Mouse (Mus musculus) heart, adult 8-10 months (tissue): ENCODE results near the gene Daam1. TPM values are rescaled to one million over a fixed set of nuclear protein-coding genes. Genes with fewer than 3 reads are reported as not detected.

Experiments
- DNase-seq: peaks from one replicate; pipeline ENCODE4 v3.0.0; 2022; ENCODE audit warnings: low spot score
- total RNA-seq, 4 experiments: library from RNA; stranded (reverse); gene quantifications; 2 replicates each; pipeline ENCODE4 v1.2.4; 2022

Daam1 gene
- total RNA-seq, 4 experiments from 2014 or later, result 63.9 to 82.9 (median 76.6) TPM

DNA sequence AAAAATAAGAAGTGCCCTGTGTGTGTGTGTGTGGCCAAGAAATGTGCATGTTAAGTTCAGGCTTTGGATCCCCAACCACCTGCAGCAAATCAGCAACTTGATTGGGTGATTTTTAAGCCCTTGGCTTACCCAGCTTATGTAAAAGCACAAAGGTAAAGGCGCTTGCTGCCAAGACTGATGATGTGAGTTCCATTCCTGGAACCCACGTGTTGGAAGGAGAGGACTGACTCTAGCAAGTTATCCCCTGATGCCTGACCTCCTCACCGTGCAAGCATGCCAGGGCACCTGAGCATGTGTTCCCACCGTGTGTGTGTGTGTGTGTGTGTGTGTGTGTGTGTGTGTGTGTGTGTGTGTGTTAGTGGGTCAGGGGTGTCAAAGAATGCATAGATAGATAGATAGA, 166.5 kb downstream of the Daam1 start:
- no peak for DNase-seq

DNA sequence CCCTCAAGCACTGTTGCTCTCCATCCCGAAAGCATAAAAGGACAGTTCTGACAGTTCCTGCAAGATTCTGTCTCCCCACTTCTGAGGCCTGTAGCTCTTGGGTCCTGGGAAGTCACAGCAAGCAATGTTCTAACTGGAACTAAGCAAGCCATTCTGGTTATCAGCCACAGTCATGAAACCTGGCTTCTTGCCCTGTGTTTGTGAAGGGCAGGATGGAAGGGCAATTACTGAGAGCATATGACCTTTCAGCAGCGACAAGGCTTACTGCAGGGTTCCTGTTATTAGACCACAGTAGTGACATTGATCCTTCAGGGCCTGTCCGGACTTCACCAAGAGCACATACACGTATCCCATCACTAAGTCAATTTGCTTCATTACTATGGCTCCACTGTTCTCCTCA, 167.8 kb downstream of the Daam1 start:
- peak; percentile 86 for DNase-seq

DNA sequence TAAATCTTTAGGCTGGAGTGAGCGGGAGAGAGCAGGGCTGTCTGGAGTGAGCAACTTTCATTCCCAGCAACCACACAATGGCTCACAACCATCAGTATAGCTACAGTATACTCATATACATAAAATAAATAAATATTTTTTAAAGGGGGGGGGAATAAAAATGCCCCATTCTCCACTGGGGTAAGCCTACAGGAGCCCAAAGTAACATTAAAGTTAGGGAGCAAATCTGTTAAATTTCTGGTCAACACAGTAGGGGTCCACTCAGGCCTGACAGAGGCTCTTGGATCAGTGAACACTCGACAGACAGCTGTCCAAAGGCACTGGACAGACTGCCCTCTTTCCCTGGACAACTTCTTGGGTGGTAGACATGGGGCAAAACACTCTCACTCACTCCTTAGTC, 168.8 kb downstream of the Daam1 start:
- no peak for DNase-seq

DNA sequence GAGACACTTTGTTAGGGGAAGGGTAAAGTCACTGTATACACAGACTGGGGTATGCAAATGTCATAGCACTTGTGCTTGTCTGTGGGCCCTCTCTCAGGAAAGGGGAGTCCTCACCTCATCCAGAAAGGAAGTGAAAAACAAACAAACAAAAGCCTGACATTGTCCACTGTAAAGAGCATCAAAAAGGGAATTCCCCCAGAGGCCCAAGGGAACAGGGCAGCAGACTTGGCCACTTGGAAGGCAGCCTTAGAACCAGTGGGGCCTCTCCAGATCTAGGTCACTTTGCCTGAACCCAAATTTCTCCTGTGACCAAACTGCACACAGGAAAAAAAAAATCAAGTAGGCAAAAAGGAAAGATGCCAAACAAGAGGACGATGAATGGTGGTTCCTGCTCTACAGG, 170.9 kb downstream of the Daam1 start:
- DNase-seq, result no peak

DNA sequence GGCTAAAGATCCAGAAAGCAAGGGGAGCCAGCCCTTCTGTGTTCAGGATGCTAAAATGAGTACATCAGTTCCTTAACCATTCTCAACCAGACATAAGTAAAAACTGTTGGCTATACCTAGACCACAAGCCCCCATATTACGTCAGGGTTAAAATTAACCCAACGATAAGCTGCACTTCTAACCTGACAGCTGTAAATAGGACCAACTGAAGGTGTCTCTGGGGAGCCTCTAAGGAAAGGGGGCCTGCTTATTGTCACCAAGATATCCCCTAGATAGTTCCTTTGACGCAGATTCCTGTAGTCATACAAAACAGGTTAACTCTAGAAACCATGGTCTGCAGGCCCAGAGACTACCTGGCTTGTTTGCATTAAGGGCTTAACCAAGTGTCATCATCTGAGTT, 174.4 kb downstream of the Daam1 start:
- DNase-seq, result no peak

DNA sequence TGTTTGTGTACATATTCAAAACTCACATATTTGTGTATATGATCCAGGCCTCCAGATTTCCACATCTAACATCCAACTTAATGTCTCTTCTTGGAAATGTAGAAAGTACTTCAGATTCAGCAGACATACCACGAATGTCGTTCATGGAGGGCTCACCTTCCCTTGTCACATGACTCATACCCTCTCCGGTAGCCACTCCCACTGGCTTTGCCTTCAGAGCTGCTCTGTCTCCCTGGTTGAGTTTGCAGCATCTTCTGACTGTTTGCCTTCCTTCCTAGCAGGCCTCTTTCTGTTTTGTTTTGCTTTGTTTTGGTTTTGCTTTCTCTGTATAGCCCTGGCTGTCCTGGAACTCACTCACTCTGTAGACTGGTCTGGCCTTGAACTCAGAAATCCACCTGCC, 176.8 kb downstream of the Daam1 start:
- DNase-seq, result no peak

DNA sequence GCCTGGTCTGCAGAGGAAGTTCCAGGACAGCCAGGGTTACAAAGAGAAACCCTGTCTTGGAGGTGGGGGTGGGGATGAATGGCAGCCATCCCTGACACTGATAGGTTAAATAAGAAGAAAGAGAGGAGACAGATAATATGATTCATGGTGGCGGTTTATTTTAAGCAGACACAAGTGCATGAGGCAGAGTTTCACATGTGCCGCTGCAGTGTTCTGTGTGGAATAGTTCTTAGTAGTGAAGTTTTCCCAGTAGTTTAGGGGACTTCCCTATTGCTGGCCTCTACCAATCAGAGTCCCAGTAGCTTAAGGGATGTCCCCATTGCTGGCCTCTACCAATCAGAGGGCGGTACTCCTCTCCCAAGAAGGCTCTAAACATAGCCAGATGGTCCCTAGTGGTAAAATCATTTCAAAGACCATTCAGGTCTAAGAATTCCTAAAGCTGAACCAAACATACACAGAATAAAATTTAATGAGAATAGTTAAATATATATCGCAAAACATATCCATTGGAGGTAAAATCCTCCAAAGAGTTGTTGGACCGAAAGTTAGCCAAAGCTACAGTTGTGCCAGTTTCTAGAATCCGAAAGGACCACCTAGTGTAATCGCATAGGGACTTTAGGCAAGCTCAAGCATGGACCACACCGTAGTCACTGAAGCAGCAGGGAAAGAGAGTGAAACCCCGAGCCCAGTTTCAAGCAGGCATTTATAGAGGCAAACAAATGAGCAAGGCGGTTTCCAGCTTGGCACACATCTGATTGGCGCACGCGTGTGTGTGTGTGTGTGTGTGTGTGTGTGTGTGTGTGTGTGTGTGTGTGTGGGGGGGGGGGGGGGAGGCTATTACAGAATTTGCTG, 178.4 kb downstream of the Daam1 start:
- no peak for DNase-seq

DNA sequence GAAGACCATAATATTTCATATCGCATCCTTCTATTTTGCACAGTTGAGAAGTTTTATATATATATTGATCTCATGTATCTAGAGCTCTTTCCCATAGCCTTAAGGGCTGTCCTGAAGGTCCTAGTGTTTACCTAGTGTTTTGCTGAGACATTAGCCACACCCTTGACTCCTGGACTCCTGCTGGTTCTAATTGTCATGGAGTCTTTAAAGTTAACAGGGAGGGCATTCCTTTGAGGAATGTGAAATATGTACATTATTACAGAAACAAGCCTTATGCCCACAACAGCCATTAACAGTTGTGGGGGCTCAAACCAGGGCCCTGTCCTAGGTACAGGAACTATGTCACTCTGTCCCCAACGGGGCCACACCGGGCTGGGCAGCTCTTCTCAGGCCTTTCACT, 180.5 kb downstream of the Daam1 start:
- no peak for DNase-seq

DNA sequence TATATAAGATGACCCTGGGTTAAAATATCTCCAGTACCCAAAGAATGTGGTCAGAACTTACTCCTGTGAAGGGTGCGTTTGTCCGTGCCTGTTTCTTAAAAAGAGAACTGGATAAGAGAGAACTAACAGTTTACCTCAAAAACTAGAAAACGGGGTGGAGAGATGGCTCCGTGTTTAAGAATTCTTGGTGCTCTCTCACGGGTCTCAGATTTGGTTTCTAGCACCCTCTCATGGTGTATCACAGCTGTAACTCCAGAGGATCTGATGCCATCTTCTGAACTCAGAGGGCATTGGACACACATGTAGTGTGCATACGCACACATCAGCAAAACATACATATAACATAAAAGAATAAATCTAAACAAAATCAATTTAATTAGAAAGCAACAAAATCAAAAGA, 181.2 kb downstream of the Daam1 start:
- no peak for DNase-seq

DNA sequence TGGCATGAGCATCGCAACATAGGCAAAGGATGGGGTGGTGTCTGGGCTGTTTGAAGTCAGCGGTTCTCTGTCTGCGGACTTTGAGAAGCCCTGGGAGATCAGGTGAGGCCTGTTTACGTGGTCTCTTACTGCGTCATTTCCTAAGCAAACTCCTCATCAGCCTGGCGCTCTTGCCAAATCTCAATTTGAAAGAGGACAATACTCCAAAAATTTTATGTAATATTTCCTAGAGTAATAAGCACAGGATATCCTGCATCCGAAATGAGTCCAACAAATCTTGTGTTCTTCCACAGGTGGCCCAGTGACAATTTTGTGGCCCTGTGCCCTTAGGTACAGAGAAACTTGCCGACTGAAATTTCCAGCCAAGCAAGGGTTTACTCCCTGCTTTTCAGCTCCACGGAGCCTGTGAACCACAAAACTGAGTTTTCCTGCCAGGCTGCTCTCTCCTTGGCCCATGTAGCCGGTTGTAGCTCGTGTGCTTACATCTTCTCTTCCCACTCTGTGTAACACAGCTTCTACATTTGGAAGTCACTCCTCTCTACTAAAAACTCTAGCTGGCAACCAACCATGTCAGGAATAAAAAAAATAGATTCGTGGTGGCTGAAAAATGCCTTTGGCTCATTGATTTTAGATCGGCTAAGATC, 183.0 kb downstream of the Daam1 start:
- DNase-seq, result peak; percentile 31

DNA sequence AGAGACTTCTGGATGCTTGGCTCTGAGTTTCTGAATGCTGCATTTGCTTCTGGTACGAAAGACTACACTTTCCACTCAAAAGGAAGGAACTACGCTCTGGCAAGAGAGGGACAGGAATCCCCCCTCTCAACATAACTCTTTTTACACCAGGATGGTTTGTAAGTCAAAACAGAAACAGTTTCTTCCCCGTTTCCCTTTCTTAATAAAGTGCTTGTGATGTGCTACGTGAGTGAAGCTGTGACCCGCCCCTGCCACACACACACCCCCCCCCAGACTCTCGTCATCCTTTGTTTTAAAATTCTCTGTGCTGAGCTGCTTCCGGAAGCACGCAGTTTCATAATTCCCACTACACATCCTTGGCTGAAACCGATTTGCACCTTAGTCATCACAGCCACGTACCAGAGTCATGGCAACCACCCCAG, 183.5 kb downstream of the Daam1 start:
- DNase-seq, result peak; percentile 19

DNA sequence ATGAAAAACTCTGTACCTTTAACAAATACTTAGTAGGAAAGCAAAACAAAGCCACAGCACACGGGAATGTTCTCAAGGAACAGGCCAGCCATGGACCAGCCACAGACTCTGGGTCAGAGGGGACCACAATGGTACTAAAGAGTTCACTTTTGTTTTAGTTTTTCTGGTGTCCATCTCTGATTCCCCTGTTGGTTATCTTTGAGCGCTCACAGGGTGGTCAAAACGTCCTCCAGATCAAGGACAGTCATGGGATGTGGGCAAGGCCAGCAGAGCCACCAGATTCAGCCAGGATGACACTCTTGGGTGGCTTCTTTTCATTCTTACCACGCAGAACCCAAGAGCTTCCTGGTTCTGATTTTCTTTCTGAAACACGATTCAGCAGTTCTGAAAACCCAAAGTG, 184.4 kb downstream of the Daam1 start:
- no peak for DNase-seq

DNA sequence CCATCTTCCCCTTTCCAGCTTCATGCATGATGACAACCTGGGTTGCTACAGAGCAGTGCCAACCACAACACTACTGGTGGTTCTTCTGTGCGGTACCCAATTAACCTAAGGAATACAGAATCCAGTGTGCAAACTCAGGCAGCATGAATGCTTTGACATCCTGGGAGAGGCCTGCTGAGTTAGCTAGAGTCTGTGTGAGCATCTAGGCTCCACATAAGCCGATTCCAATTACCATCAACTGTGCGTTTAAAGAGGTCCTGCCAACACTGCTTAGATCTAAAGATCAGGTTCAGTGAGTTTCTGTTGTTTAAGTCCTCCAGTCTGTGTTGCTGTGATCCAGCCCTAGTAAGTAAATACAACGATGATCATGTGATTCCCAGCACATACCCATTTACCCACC, 189.4 kb downstream of the Daam1 start:
- DNase-seq, result no peak

DNA sequence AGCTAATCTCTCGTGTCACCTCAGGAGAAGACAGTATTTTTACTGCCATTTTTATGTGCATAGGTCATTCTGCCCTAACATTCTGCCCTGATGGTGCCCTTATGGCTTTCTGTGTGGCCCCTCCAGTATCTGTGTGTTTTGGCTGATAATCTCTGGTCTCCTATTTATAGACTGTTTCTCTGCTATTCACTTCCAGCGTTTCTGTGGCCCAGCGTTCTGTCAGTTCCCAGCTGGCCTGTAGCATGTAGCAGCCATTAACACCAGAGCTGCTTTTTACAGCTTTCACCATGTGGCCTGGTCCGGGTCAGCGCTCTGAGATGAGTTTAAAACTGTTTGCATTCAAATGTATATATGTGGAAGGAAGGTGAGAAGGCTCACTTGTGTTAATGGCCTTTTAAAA, 190.7 kb downstream of the Daam1 start:
- DNase-seq, result peak; percentile 24

DNA sequence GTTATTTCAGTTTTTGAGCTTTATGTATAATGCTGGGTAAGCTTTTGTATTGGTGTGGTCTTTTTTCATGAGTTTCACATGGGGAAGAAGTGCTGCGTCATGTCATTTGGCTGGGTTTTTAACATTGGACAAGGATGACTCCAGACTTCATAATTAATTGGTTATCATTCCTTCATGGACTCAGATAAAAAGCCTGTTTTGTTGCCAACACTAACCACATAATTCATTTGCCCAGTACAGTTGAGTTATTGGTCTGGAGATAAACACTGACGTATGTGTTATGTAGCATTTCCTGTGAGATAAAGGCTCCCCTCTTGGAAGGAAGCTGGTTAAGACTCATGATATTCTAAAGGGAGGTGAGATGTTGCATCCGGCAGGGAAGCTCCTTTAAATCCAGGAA, 191.9 kb downstream of the Daam1 start:
- no peak for DNase-seq

DNA sequence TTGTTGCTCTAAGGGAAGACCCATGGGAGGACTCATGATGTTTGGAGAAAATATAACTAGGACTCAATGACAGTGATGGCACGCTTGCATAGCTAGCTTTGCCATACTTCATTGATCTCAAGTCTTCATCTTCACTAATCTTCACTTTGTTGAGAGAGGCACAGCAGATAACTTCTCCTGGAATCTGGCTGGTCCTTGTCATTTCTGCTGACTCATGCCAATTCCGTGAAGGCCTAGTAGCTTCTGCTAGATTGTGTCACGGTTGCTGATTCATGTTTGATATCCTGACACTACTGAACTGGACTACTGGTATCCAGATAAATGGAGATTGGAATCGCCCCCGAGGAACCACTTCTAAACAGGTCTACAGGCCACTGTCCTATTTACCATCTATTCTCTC, 192.7 kb downstream of the Daam1 start:
- DNase-seq, result no peak

DNA sequence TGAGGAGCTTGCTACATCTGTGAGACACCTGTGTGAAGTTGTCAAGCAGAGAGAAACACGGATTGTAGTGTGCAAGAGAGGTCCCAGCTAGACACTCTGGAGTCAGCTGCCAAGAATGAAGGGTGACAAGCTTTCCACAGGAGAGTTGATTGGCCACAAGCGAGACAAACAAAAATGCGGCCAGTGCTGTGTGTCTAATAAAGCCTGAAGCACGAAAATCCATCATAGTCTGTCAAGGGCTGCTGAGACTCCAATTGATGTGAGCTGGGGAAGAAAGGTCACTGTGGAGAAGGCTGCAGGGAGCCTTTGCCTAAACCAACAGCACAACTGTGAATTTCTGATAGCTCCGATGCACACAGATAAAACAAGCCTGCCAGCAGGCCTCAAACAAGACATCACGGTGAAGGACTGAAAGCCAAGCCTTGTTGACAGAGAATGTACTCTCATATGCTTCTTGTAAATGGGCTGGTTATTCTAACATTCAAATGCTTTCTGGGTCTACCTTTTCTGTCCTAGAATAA, 194.5 kb downstream of the Daam1 start:
- DNase-seq, result no peak

DNA sequence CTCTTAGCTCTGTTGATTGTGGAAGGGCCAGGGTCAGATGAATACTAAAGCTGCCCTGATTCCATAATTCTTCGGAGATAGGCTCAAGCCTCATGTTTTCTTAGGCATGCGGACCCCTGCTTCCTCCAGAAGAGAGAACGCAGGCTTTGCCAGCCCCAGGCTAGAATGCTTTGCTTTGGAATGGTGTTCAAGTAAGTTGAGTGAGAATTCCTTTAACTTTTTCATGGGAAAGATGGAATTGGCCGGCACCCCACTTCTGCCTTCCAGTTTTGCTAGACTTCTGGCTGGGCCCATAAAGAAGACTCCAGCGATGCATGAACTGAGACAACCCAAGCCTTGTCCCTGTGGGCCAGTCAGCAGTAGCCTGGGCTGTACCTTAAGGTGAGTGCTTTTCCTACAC, 200.3 kb downstream of the Daam1 start:
- no peak for DNase-seq

DNA sequence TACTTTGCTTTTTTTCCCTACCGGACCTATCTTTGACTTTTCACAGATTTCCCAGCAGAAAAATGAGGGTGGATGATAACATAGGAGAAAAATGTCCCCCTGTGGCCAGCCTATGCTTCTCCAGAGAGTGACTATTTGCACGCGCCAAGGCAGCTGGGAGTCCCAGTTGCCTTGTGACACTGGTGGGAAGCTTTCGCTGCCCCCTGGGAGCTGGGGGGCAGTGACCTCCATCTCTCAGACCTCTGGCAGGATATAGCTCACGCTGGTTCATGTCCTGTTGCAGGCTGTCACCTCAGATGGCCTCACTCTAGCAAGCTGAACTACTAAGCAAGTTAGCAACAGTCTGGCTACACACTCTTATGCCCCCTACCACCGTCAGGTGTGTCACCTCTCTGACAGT, 200.9 kb downstream of the Daam1 start:
- DNase-seq, result peak; percentile 47

DNA sequence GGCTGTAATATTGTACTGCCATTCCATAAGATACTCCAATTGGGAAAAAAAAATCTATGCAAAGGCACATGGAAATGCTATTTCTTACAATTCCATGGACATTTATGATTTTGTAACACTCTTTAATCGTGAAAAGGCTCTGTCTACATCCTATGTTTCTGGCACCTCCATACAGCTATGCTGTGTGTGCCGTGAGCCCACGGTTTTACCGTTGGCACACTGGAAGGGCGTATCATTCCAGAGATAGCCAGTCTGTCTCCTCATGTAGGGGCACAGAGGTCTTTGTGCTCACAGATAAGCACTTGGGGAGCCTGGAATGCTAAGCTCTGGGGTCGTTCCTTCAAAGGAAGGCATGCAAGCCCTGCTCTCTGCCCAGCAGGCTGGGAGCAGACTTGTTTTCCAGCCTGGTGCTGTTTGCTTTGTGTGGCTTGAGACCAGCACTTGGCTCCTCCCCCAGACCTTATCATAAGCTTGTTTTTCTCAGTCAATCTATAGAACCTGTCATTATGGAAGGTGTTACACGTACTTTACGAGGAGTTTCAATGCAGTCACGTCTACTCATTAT, 205.3 kb downstream of the Daam1 start:
- DNase-seq, result no peak

DNA sequence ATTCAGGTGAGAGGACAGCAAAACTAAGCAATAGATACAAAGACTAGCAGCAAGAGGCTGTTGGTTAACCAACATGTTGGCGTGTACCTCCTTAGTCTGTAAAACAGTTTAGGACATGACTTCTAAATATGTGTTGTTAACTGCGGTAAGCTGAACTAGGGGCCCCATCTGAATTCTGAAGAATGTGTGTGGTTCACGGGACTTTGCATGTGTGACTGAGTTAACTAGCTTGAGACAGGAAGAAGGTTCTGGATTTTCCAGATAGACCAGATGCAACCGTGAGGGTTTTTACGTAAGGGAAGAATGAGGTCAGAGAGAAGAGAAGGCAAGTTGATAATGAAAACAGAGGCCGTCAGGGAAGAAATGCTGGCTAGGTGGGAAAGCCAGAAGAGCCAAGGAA, 206.2 kb downstream of the Daam1 start:
- DNase-seq, result no peak

DNA sequence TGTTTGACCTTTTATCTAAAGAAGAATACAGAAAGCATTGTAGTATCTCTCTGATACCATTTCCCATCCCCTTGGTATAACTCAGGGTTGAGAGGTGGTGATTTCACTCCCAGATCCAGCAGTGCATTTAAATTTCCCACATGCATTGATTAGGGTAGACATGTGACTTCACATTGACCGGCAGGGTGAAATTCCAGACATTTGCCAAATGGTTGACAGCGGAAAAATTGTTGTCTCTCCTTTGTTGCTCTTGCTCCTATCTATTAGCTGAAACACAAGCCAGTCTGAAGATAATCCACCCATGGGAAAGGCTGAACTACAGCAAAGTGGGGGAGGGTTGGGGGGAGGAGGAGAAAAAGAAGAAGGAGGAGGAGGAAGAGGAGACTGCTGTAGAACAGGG, 208.0 kb downstream of the Daam1 start:
- DNase-seq, result no peak

DNA sequence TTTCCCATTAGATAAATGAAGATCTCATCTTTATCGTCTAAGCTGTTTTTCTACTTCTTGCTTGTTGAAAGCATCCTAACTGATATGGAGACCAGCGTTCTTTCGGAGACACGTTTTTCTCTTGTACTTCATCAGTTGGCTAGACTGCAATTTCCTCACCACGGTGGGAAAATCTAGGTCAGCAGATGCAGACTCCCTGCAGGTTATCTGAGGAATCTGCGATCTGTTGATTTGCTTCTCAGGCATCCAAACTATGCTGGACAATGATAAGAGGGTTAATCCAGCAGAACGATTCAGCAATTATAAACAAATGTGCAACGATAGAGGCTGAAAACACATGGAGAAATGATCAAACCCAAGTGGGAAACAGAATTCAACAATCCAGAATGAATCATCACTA, 208.6 kb downstream of the Daam1 start:
- DNase-seq, result no peak
